Mouse (Mus musculus): ENCODE measurements around the gene Chfr.

DNA sequence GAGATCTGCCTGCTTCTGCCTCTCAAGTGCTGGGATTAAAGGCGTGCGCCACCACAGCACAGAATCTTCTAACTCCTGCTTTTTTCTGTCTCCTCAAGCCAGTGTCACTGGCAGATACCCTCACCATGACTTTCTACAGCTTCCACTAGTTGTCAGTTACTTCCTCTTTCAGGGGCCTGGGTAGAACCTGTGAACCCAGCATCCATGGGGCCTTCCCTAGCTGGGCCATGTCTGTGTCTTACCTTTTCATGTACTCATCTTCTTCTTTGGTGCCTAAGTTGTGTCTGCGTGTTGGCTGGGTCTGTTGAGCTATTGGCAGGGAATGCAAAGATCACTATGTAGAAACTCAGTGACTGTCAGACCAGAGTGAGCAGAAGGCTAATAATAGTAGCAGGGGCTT, 2.2 kb downstream of the Chfr start:
- no peak for TF ChIP-seq CTCF (IDR thresholded peaks at IDR 0.05; ENCODE audit: extremely low read depth, insufficient read length, insufficient replicate concordance, low read depth, low read length)
- TF ChIP-seq POLR2A (IDR thresholded peaks at IDR 0.05; ENCODE audit: low read depth, low read length), result no peak

All from small intestine, adult 2 months (tissue).